Mouse (Mus musculus): ENCODE results near the gene Tex22. TPM values are rescaled to one million over a fixed set of nuclear protein-coding genes. Genes with fewer than 3 reads are reported as not detected.

Gene Tex22
- polyA plus RNA-seq, 1 experiment from 2014 or later, result 0.20 TPM

DNA sequence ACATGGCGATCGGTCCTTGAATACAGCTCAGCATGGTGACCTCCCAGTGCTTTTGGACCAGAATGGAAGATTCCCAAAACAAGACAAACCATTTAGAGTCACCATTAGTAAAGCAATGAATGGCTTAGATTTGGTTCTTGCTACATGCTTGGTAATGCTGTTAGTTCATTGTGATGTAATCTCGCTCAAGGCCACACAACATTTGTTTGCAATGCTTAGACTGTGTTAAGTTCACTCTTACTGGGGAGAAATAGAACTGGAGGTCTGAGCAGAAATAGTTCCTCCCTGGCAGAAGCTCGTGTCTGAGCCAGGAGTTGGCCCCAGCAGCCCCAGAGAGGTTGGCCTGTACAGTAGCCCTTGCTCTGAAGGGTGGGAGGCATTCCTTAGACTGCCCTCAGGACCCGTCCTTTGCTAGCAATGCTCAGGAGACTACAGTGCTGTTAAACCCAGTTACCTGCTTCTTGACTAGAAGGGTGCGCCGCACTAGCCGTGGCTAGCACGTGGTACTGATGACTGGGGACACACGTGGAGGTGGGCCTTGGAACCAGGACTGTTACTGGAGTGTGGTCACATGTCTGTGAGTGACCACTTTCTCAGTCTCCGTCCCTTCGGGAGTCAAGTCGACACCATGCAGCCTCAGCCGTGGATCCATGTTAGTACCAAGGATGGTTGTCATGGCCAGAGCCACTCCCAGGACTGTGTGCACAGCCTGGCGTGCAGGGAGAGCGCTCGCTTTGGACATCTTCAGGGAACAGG, 34.4 kb downstream of the Tex22 start:
- 89% methylated on average over 17 of the region's 17 CpGs for WGBS
- Histone ChIP-seq H3K9ac (replicated peaks) (no peak overlapping the region), H3K27ac (no peak overlapping the region), H3K9me3 (peaks cover 3% of the 10 kb centered on the region; the same call in 1 of the 2 replicates), H3K4me2 (replicated peaks) (no peak overlapping the region), H3K36me3 (peaks cover 14% of the 10 kb centered on the region), H3K4me3 (replicated peaks) (no peak overlapping the region), H3K27me3 (no peaks in the 10 kb centered on the region), H3K4me1 (replicated peaks) (peaks cover 15% of the 10 kb centered on the region; the same call in 1 of the 2 replicates)
- 0 out of 2 replicates have a peak, but pooled peaks have one; percentile 21 for ATAC-seq

DNA sequence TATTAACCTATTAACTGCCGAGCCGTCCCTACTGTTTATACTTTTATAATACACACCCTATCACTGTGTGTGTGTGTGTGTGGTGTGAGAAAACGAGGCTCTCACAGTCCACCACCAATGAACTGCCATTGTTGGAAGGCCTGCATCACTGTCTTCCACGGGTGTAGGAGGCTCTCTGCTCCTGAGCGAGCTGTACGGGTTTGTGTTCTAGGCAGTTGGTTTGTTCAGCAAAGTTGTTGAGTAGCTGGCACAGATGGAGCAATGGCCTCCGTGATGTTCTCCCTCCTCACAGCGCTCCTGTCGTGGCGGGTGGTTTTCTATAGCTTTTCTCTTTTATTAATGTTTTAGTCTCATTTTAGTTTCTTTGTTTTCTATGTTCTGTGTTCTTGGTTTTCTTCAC, 35.5 kb downstream of the Tex22 start:
- Histone ChIP-seq H3K27me3 (no peaks in the 10 kb centered on the region), H3K9me3 (peaks cover 3% of the 10 kb centered on the region; the same call in 1 of the 2 replicates), H3K36me3 (peaks cover 25% of the 10 kb centered on the region), H3K4me2 (replicated peaks) (no peak overlapping the region), H3K4me1 (replicated peaks) (peaks cover 9% of the 10 kb centered on the region; the same call in 1 of the 2 replicates), H3K27ac (0 out of 2 replicates have a peak overlapping the region, but pooled peaks have one; percentile 5), H3K9ac (replicated peaks) (no peak overlapping the region), H3K4me3 (replicated peaks) (no peak overlapping the region)
- no peak for ATAC-seq
- 88% methylated on average over 10 of the region's 10 CpGs for WGBS

DNA sequence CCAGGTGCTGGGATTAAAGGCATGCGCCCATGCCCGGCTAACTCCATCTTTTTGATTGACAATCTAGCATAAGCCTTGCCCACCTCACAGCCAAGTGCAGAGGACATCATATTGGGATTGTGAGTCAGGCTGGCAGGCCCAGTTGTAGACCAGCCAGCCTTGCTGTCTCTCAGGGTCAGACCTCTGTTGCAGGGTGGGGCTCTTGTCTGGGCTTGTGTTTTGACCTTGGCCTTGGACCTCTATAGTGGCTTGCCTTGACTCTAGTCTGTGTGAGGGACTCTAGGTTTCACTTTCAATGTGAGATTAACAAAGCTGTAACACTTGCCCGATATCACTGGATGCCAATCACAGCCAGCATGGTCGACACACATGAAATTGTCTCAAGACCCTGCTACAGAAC, 39.8 kb downstream of the Tex22 start:
- 93% methylated on average over 4 of the region's 4 CpGs for WGBS
- H3K36me3 ChIP-seq, result peaks cover 62% of the 10 kb centered on the region

GRCm38 (mm10) chr12:113114856-113115538, 40.7 kb downstream of the Tex22 start:
- no peak for ATAC-seq
- peaks cover 67% of the 10 kb centered on the region for H3K36me3 ChIP-seq

More for the DNA sequence above, 39.8 kb downstream of the Tex22 start:
- Histone ChIP-seq H3K4me1 (replicated peaks) (peaks cover 7% of the 10 kb centered on the region; the same call in 1 of the 2 replicates), H3K9ac (replicated peaks) (no peak overlapping the region), H3K4me2 (replicated peaks) (no peak overlapping the region), H3K27me3 (no peaks in the 10 kb centered on the region), H3K9me3 (no peaks in the 10 kb centered on the region), H3K4me3 (replicated peaks) (no peak overlapping the region), H3K27ac (no peak overlapping the region)
- no peak for ATAC-seq

GRCm38 (mm10) chr12:113119516-113120410, 45.5 kb downstream of the Tex22 start:
- peaks cover 89% of the 10 kb centered on the region for H3K36me3 ChIP-seq
- H3K27me3 ChIP-seq, result no peaks in the 10 kb centered on the region
- no peak overlapping the region for H3K4me3 ChIP-seq (replicated peaks)
- no peak overlapping the region; the same call in 1 of the 2 replicates for H3K9ac ChIP-seq (replicated peaks)
- WGBS, result 87% methylated on average over 20 of the region's 20 CpGs
- peak; percentile 67 for ATAC-seq
- no peak overlapping the region for H3K27ac ChIP-seq
- H3K9me3 ChIP-seq, result no peaks in the 10 kb centered on the region
- H3K4me2 ChIP-seq (replicated peaks), result no peak overlapping the region
- H3K4me1 ChIP-seq (replicated peaks), result no peaks in the 10 kb centered on the region

More at GRCm38 (mm10) chr12:113114856-113115538, 40.7 kb downstream of the Tex22 start:
- Histone ChIP-seq H3K27me3 (no peaks in the 10 kb centered on the region), H3K9ac (replicated peaks) (no peak overlapping the region), H3K4me3 (replicated peaks) (no peak overlapping the region), H3K9me3 (no peaks in the 10 kb centered on the region), H3K4me2 (replicated peaks) (no peak overlapping the region), H3K27ac (no peak overlapping the region), H3K4me1 (replicated peaks) (no peaks in the 10 kb centered on the region)
- 90% methylated on average over 16 of the region's 16 CpGs for WGBS

DNA sequence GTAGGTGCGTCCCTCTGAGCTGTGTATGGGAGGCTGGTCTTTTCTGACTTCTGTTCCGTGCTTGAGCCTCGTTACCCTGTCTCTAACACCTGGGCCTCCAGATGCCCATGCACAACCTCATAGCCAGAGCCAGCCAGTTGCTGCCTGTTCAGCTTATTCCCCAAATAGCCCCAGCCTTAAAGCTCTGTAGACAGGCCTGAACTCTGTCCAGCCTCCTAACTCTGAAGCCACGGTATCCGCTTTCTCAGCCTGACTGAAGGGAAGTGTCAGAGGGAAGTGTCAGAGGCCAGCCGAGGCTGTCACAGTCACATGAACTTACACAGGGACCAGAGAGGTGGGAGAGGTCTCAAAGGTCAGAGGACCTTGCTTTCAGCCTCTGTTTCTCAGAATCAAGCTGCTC, 50.4 kb downstream of the Tex22 start:
- WGBS, result 81% methylated on average over 6 of the region's 6 CpGs
- no peak for ATAC-seq
- Histone ChIP-seq H3K4me1 (replicated peaks) (no peaks in the 10 kb centered on the region), H3K27me3 (no peaks in the 10 kb centered on the region), H3K4me2 (replicated peaks) (no peak overlapping the region), H3K27ac (no peak overlapping the region), H3K4me3 (replicated peaks) (no peak overlapping the region), H3K9ac (replicated peaks) (no peak overlapping the region), H3K9me3 (no peaks in the 10 kb centered on the region), H3K36me3 (peaks cover 99% of the 10 kb centered on the region)

DNA sequence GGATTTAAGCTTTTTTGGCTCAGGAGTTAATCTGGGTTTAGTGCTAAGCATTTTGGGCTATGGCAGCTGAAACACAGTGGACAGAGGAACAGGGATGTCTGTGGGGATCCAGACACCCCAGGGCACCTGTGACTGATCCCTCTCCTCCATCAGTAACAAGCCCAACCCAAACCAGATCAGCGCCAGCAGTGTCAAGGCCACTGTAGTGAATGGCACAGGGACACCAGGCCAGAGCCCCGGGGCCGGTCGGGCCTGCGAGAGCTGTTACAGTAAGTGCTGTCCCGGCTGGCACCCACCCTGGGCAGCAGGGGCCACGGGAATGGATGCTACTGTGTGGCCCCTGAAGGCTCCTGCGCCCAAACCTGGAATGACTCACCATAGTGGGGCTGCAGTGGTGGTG, 56.4 kb downstream of the Tex22 start:
- Histone ChIP-seq H3K4me2 (replicated peaks) (no peak overlapping the region), H3K9ac (replicated peaks) (no peak overlapping the region), H3K4me3 (replicated peaks) (no peak overlapping the region), H3K27me3 (no peaks in the 10 kb centered on the region), H3K9me3 (no peaks in the 10 kb centered on the region), H3K36me3 (peaks cover 100% of the 10 kb centered on the region), H3K4me1 (replicated peaks) (no peaks in the 10 kb centered on the region), H3K27ac (no peak overlapping the region)
- ATAC-seq, result no peak
- over 99% methylated on average over 8 of the region's 8 CpGs for WGBS

DNA sequence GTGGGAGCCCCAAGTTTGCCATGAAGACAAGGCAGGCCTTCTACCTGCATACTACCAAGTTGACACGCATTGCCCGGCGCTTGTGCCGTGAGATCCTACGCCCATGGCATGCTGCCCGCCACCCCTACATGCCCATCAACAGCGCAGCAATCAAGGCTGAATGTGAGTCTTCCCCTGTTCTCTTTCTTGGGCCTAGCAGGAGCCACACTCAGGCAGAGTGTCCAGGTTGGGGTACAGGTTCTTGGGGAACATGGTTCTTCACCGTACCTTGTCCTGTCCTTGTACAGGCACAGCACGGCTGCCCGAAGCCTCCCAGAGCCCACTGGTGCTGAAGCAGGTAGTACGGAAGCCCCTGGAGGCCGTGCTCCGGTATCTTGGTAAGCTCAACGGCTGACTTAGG, 57.3 kb downstream of the Tex22 start:
- 96% methylated on average over 14 of the region's 14 CpGs for WGBS

DNA sequence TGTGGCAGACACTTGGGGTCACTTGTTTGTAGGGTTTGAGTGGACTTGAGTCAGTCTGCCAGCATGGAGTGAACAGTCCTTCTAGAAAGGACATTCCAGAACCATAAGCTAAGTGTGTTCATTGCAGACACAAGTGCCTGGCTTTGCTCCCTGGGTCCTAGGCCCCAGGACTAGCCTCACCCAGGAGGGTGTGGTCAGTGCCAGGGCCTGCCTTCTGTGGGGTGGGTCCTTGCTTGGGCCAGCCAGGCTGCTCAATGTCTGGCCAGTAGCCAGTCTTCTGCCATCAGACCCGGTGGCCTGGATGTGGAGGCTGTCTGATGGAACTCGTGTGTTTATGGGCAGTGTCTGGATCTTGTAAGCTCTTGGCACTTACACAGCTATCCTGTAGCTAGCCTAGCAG, 58.3 kb downstream of the Tex22 start:
- peaks cover 100% of the 10 kb centered on the region for H3K36me3 ChIP-seq
- H3K4me1 ChIP-seq (replicated peaks), result no peaks in the 10 kb centered on the region
- 80% methylated on average over 2 of the region's 2 CpGs for whole genome bisulfite sequencing
- no peaks in the 10 kb centered on the region for H3K9me3 ChIP-seq
- H3K4me2 ChIP-seq (replicated peaks), result no peak overlapping the region
- H3K4me3 ChIP-seq (replicated peaks), result no peak overlapping the region
- H3K9ac ChIP-seq (replicated peaks), result no peak overlapping the region
- H3K27ac ChIP-seq, result no peak overlapping the region
- no peaks in the 10 kb centered on the region for H3K27me3 ChIP-seq
- ATAC-seq, result no peak

More for the DNA sequence above, 57.3 kb downstream of the Tex22 start:
- Histone ChIP-seq H3K36me3 (peaks cover 100% of the 10 kb centered on the region), H3K27ac (no peak overlapping the region), H3K9ac (replicated peaks) (no peak overlapping the region), H3K9me3 (no peaks in the 10 kb centered on the region), H3K4me1 (replicated peaks) (no peaks in the 10 kb centered on the region), H3K4me3 (replicated peaks) (no peak overlapping the region), H3K27me3 (no peaks in the 10 kb centered on the region), H3K4me2 (replicated peaks) (no peak overlapping the region)
- no peak for ATAC-seq

DNA sequence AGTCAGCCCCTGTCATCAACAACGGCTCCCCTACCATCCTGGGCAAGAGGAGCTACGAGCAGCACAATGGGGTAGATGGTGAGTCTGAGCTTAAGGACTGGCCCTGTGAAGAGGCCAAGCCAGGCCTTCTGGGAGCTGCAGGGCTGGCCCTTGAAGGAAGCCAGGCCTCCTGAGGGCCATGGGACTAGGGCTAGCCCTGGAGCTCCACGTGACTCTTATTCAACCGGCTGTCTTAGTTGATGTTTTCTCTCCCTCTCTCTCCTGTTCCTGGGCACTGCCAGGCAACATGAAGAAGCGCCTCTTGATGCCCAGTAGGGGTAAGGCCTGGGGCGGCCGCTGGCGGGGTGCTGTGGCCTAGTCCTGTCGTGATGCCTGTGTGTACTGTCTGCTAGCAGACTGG, 59.0 kb downstream of the Tex22 start:
- no peak overlapping the region for H3K4me2 ChIP-seq (replicated peaks)
- H3K27me3 ChIP-seq, result no peaks in the 10 kb centered on the region
- H3K4me1 ChIP-seq (replicated peaks), result peaks cover 3% of the 10 kb centered on the region
- H3K4me3 ChIP-seq (replicated peaks), result no peak overlapping the region
- ATAC-seq, result no peak
- no peak overlapping the region for H3K9ac ChIP-seq (replicated peaks)
- no peaks in the 10 kb centered on the region for H3K9me3 ChIP-seq
- WGBS, result 91% methylated on average over 9 of the region's 9 CpGs
- H3K36me3 ChIP-seq, result peaks cover 96% of the 10 kb centered on the region
- H3K27ac ChIP-seq, result no peak overlapping the region

- no peaks in the 10 kb centered on the region for H3K9me3 ChIP-seq
- ATAC-seq, result no peak
- WGBS, result 75% methylated on average over 5 of the region's 5 CpGs
- H3K4me1 ChIP-seq (replicated peaks), result peaks cover 9% of the 10 kb centered on the region
- H3K4me2 ChIP-seq (replicated peaks), result no peak overlapping the region
- no peak overlapping the region for H3K4me3 ChIP-seq (replicated peaks)
- no peak overlapping the region for H3K9ac ChIP-seq (replicated peaks)
- no peak overlapping the region for H3K27ac ChIP-seq
- no peaks in the 10 kb centered on the region for H3K27me3 ChIP-seq
- peaks cover 95% of the 10 kb centered on the region for H3K36me3 ChIP-seq
Measured at GRCm38 (mm10) chr12:113133861-113134403, 59.6 kb downstream of the Tex22 start.

All from midbrain, embryonic 13.5 days (tissue).